Mouse (Mus musculus) G1E (cell line): ENCODE data around the gene Gm28051.

ENCODE experiments used
- CTCF ChIP-seq: IDR thresholded peaks from 2 replicates; pipeline ENCODE4 v1.5.1; 2012; ENCODE audit warnings: low read depth, low read length, inconsistent platforms, mixed read lengths
- GATA1 ChIP-seq: IDR thresholded peaks from 2 replicates; pipeline ENCODE4 v1.6.1; 2012; ENCODE audit warnings: borderline replicate concordance, low read length, inconsistent platforms, mixed read lengths
- POLR2AphosphoS5 ChIP-seq: IDR thresholded peaks from 2 replicates; pipeline ENCODE4 v1.6.1; 2012; ENCODE audit warnings: low read depth, low read length, inconsistent platforms; ENCODE audit not compliant: insufficient replicate concordance

DNA sequence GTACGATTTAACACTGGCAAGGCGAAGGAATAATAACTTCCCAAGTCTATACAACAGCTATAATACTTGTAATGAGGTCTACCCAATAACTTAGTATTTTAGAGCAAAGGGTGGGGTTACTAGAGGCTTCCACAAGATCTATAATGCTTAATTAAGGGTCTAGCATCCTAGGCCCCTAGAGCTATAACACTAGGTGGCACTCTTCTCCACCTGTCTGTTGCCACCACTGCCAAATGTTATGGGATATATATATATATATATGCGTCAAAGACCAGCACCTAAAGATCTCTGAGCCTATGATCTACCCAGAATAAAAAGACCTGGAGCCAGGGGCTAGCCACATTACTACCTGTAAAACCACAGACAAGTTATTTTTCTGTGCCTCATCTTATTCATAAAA is 17.3 kb downstream of the Gm28051 start:
- TF ChIP-seq GATA1 (no peak), CTCF (no peak), POLR2AphosphoS5 (no peak)
